Mouse (Mus musculus) liver, postnatal 0 days (tissue): Measurements from ENCODE around the gene Rps6kc1. TPM values are rescaled to one million over a fixed set of nuclear protein-coding genes. Genes with fewer than 3 reads are reported as not detected.
A peak's percentile ranks its signal among the peaks of the same experiment; 100 is the strongest.

Experiments
- ATAC-seq: fragments of 200-750 bp; cut with Nextera tagmentation; 2 replicates; pipeline ENCODE4 v1.8.0; 2017; ENCODE audit warnings: mild to moderate bottlenecking, moderate library complexity
- DNase-seq: peaks from one replicate; pipeline ENCODE4 v3.0.0-alpha.2; 2016
- H3K27ac ChIP-seq: fragments of 300-500 bp; sonication (generic); 2 replicates; pipeline ENCODE4 v1.5.1; 2014; ENCODE audit warnings: antibody characterized with exemption, moderate library complexity, mild to moderate bottlenecking, low read depth
- H3K27me3 ChIP-seq: fragments of 300-500 bp; sonication (generic); 2 replicates; pipeline ENCODE4 v1.6.1; 2014; ENCODE audit warnings: low read length, control low read depth, mixed read lengths; ENCODE audit not compliant: insufficient read depth
- H3K36me3 ChIP-seq: fragments of 300-500 bp; sonication (generic); replicated peaks from 2 replicates; pipeline ENCODE4 v1.6.1; 2014; ENCODE audit warnings: mild to moderate bottlenecking, control low read depth, low read length, moderate library complexity, mixed read lengths; ENCODE audit not compliant: insufficient read depth
- H3K4me1 ChIP-seq: fragments of 300-500 bp; sonication (generic); 2 replicates; pipeline ENCODE4 v1.6.1; 2014; ENCODE audit warnings: antibody characterized with exemption, mild to moderate bottlenecking, control low read depth; ENCODE audit not compliant: insufficient read depth
- H3K4me2 ChIP-seq: fragments of 300-500 bp; sonication (generic); 2 replicates; pipeline ENCODE4 v1.6.1; 2014; ENCODE audit warnings: low read depth, mild to moderate bottlenecking, low read length, moderate library complexity, mixed read lengths
- H3K4me3 ChIP-seq: fragments of 300-500 bp; sonication (generic); 2 replicates; pipeline ENCODE4 v1.5.1; 2014; ENCODE audit warnings: low read depth, low read length
- H3K9ac ChIP-seq: fragments of 300-500 bp; sonication (generic); replicated peaks from 2 replicates; pipeline ENCODE4 v1.6.1; 2014; ENCODE audit warnings: mild to moderate bottlenecking, moderate library complexity
- H3K9me3 ChIP-seq: fragments of 300-500 bp; sonication (generic); 2 replicates; pipeline ENCODE4 v1.6.1; 2016; ENCODE audit warnings: mild to moderate bottlenecking, control low read depth, low read length, mixed read lengths
- CTCF ChIP-seq: sonication (generic); IDR thresholded peaks from 2 replicates; pipeline ENCODE4 v1.5.1; 2016; ENCODE audit warnings: antibody characterized with exemption, low read depth
- EP300 ChIP-seq: IDR thresholded peaks from 2 replicates; pipeline ENCODE4 v1.6.1; 2016; ENCODE audit warnings: antibody characterized with exemption, low read depth, mild to moderate bottlenecking
- WGBS: fragments of 180-500 bp; shearing (Covaris S2); extraction: QIAGEN DNeasy Blood & Tissue Kit; methylation state at CpG from one replicate; pipeline ENCODE4 v1.1.7; 2014; ENCODE audit not compliant: insufficient replicate concordance; 5-methylcytosine and 5-hydroxymethylcytosine counted together
- polyA plus RNA-seq: library from polyadenylated mRNA; unstranded; fragments of >200 nt; fragmentation: Nextera tagmentation; extraction: Ambion mirVana; gene quantifications from 2 replicates; pipeline ENCODE4 v1.2.1, GENCODE M21; 2015

The Rps6kc1 gene
- polyA plus RNA-seq, 1 experiment from 2014 or later, result 3.9 TPM

DNA sequence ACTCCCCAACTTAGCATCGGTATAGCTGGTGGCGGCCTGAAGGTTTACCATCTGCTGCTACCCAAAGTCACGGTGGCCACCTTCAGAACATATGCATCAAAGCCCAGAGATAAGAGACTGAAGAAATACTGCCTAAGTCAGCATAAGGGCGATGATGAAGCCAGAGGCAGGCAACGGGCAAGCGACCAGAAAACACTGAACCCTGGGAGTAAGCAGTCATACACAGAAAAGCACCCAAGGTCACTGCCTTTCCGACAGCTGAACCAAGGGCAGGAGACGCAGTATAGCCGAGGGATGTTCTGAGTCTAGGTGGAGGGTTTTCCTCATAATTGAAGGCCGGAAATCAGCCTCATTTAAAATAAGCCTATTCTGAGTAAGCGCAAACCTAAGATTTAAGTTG lies 95.4 kb downstream of the Rps6kc1 start:
- no peak for TF ChIP-seq CTCF
- no peak for TF ChIP-seq EP300
- peaks cover 6% of the 10 kb centered on the region for H3K4me1 ChIP-seq
- 82% methylated on average over 11 of the region's 11 CpGs for WGBS
- no peaks in the 10 kb centered on the region for H3K27me3 ChIP-seq
- H3K36me3 ChIP-seq, result no peaks in the 10 kb centered on the region
- ATAC-seq (no peak), DNase-seq (no peak)
- H3K4me3 ChIP-seq, result no peak overlapping the region
- no peak overlapping the region for H3K9ac ChIP-seq
- H3K4me2 ChIP-seq, result no peak overlapping the region
- no peak overlapping the region for H3K27ac ChIP-seq
- no peaks in the 10 kb centered on the region for H3K9me3 ChIP-seq

DNA sequence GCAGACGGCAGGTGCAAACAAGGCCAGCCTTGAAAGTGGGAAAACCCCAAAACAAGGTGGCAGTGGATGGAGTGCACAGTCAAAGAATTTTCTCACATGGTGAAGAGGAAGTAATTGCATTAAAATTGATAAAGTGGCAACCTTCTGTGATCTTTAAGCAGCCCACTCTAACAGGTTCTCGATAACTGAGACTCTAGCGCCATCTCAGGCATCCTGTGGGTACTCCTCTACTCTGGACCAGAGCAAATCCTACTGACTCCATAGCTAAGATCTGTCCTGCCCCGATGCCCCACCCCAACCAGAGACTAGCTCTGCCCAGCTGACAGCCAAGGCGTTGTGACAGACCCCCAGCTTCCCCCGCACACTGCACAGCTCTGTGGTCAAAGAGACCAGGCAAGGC lies 101.2 kb downstream of the Rps6kc1 start:
- H3K4me1 ChIP-seq, result no peaks in the 10 kb centered on the region
- peaks cover 12% of the 10 kb centered on the region; the same call in 1 of the 2 replicates for H3K36me3 ChIP-seq
- no peak overlapping the region for H3K27ac ChIP-seq
- TF ChIP-seq CTCF, result no peak
- no peak for TF ChIP-seq EP300
- H3K9me3 ChIP-seq, result no peaks in the 10 kb centered on the region
- no peak for ATAC-seq
- no peak overlapping the region for H3K4me2 ChIP-seq
- no peak for DNase-seq
- 73% methylated on average over 6 of the region's 6 CpGs for WGBS
- H3K4me3 ChIP-seq, result no peak overlapping the region
- no peak overlapping the region for H3K9ac ChIP-seq
- H3K27me3 ChIP-seq, result no peaks in the 10 kb centered on the region

DNA sequence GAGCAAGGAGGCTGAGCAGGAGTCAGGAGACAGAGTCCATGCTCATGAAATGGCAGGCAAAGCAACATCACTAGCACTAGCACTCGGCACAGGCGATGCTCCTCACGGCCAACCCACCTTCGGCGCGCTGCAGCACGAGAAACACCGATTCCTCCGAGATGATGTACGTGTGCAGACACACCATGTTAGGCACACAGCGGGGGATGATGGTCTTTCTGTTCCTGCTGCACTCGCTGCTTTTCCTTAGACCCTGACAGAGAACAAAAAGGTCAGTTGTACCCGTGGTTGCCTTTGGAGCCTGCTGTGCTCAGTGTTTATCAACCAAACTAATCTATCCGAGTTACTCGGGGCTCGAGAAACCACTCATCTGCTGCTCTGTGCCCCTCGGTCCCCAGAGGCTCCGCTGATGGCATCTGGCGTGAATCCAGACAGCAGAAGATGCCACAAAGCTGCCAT lies 102.8 kb downstream of the Rps6kc1 start:
- H3K9me3 ChIP-seq, result no peaks in the 10 kb centered on the region
- no peak overlapping the region for H3K27ac ChIP-seq
- DNase-seq (no peak), ATAC-seq (no peak)
- H3K4me2 ChIP-seq, result no peak overlapping the region
- H3K4me1 ChIP-seq, result no peaks in the 10 kb centered on the region
- 84% methylated on average over 19 of the region's 19 CpGs for WGBS
- no peaks in the 10 kb centered on the region for H3K27me3 ChIP-seq
- no peak overlapping the region for H3K9ac ChIP-seq
- no peak for TF ChIP-seq EP300
- TF ChIP-seq CTCF, result no peak
- H3K4me3 ChIP-seq, result no peak overlapping the region
- H3K36me3 ChIP-seq, result peaks cover 12% of the 10 kb centered on the region; the same call in 1 of the 2 replicates

DNA sequence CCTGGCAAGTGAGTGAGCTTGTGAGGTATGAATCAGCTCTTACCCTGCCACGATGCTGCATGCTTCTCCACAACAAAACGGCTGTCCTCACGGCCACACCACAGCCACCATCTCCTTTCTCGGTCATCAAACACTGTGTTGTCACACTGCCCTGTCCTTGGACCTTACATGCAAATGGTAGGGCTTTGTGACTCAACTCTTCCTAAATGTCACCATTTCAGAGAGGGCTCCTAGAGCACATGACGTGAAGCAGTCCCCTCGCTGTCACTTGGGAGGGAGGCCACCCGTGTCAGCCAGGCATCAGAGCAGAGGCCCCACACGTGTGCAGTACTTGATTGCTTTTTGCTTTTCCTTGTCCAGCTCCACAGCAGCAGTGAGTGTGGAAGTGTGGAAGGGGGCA lies 104.8 kb downstream of the Rps6kc1 start:
- H3K36me3 ChIP-seq, result peaks cover 12% of the 10 kb centered on the region; the same call in 1 of the 2 replicates
- H3K4me3 ChIP-seq, result no peak overlapping the region
- H3K4me1 ChIP-seq, result no peaks in the 10 kb centered on the region
- DNase-seq, result no peak
- TF ChIP-seq EP300 (no peak), CTCF (no peak)
- H3K9ac ChIP-seq, result no peak overlapping the region
- no peak overlapping the region for H3K4me2 ChIP-seq
- no peak overlapping the region for H3K27ac ChIP-seq
- ATAC-seq, result no peak
- 75% methylated on average over 8 of the region's 8 CpGs for WGBS
- H3K27me3 ChIP-seq, result no peaks in the 10 kb centered on the region
- no peaks in the 10 kb centered on the region for H3K9me3 ChIP-seq

DNA sequence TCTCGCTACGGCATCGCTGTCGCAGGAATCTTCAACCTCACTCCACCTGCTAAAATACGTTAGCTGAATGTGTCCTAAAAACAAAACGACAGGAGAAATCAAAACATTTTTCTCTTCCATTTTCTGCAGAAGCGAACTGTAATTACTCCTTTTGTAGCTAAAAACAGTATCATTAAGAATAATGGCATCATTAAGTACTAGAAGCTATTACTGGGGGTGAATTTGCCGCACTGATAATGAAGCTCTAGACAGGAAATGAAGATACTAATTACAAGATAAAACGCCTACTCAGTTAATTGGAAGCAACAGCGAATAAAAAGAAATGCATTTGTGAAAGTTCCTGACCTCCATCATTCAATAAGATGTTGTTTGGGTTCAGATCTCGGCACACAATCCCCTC lies 112.9 kb downstream of the Rps6kc1 start:
- no peaks in the 10 kb centered on the region for H3K27me3 ChIP-seq
- ATAC-seq (no peak), DNase-seq (no peak)
- no peak overlapping the region for H3K4me2 ChIP-seq
- H3K27ac ChIP-seq, result no peak overlapping the region
- no peak overlapping the region for H3K9ac ChIP-seq
- WGBS, result 83% methylated on average over 11 of the region's 11 CpGs
- H3K4me1 ChIP-seq, result no peaks in the 10 kb centered on the region
- TF ChIP-seq EP300 (no peak), CTCF (no peak)
- H3K4me3 ChIP-seq, result no peak overlapping the region
- H3K9me3 ChIP-seq, result no peaks in the 10 kb centered on the region
- H3K36me3 ChIP-seq, result peaks cover 20% of the 10 kb centered on the region

DNA sequence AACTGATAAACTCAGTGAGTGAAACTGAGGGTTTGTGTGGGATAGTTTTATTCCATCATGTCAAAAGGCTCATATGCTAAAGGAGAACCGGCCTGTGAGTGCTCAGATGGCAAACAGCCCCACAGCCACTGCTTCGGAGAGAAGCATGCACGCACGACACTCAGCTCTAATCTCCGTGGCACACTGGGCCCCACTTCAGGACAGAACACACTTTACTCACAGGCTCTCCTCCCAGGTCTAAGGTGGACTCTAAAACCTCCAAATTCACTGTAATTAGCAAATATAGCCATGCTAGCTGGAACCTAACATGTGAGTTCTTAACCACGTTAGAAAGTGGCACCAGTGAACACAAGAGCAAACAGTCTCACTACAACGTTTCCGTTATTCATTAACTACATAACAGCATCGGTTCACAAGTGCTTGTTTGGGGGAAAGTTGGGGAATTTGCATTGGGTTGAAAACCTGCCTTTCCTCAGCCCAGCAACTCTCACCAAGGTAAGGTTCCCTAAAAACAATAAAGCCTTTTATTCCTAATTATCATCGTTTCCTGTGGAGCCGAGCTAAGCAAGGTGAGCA lies 114.0 kb downstream of the Rps6kc1 start:
- Histone ChIP-seq H3K4me3 (no peak overlapping the region), H3K36me3 (peaks cover 20% of the 10 kb centered on the region), H3K9me3 (no peaks in the 10 kb centered on the region), H3K9ac (no peak overlapping the region), H3K4me2 (no peak overlapping the region; the same call in 1 of the 2 replicates), H3K27ac (peak overlapping the region; percentile 53), H3K4me1 (no peaks in the 10 kb centered on the region), H3K27me3 (no peaks in the 10 kb centered on the region)
- WGBS, result 59% methylated on average over 11 of the region's 11 CpGs
- no peak for TF ChIP-seq EP300
- TF ChIP-seq CTCF, result no peak
- ATAC-seq (peak; percentile 47; the same call in 1 of the 2 replicates), DNase-seq (no peak)
